Mouse (Mus musculus) left cerebral cortex, adult 11 months (tissue): ENCODE measurements around the gene Hspb7.

Experiments
- DNase-seq: peaks from one replicate; pipeline ENCODE4 v3.0.0; 2022; ENCODE audit warnings: low spot score

Gene Hspb7

GRCm38 (mm10) chr4:141419398-141420191 is 984 bp upstream of the Hspb7 start:
- DNase-seq, result no peak

GRCm38 (mm10) chr4:141420886-141421285 is 307 bp downstream of the Hspb7 start:
- DNase-seq, result no peak

GRCm38 (mm10) chr4:141421423-141421822 is 844 bp downstream of the Hspb7 start:
- DNase-seq, result no peak

GRCm38 (mm10) chr4:141422841-141423240 is 2.3 kb downstream of the Hspb7 start:
- no peak for DNase-seq

- no peak for DNase-seq
Observed at GRCm38 (mm10) chr4:141423288-141423687, 2.7 kb downstream of the Hspb7 start.

GRCm38 (mm10) chr4:141423691-141424431 is 3.3 kb downstream of the Hspb7 start:
- no peak for DNase-seq

GRCm38 (mm10) chr4:141425484-141426479 is 5.2 kb downstream of the Hspb7 start:
- DNase-seq, result peak; percentile 73

GRCm38 (mm10) chr4:141426796-141427745 is 6.5 kb downstream of the Hspb7 start:
- DNase-seq, result no peak

- DNase-seq, result no peak
Observed at GRCm38 (mm10) chr4:141427921-141428320, 7.3 kb downstream of the Hspb7 start.

- no peak for DNase-seq
Observed at GRCm38 (mm10) chr4:141429381-141429780, 8.8 kb downstream of the Hspb7 start.

GRCm38 (mm10) chr4:141429847-141430246 is 9.3 kb downstream of the Hspb7 start:
- DNase-seq, result no peak

- no peak for DNase-seq
Observed at GRCm38 (mm10) chr4:141430997-141431396, 10.4 kb downstream of the Hspb7 start.

GRCm38 (mm10) chr4:141432666-141433065 is 12.1 kb downstream of the Hspb7 start:
- DNase-seq, result no peak

GRCm38 (mm10) chr4:141433191-141433590 is 12.6 kb downstream of the Hspb7 start:
- no peak for DNase-seq

- no peak for DNase-seq
Observed at GRCm38 (mm10) chr4:141435974-141436373, 15.4 kb downstream of the Hspb7 start, which contains the start of gene Srarp. TSS of gene Srarp (minus strand) at chr4:141436105.

GRCm38 (mm10) chr4:141439083-141439803 is 18.7 kb downstream of the Hspb7 start:
- no peak for DNase-seq

- no peak for DNase-seq
Observed at GRCm38 (mm10) chr4:141440877-141441276, 20.3 kb downstream of the Hspb7 start.

GRCm38 (mm10) chr4:141443641-141444429 is 23.3 kb downstream of the Hspb7 start:
- no peak for DNase-seq
